Mouse (Mus musculus): Measurements from ENCODE around the gene Syn2.
A peak's percentile ranks its signal among the peaks of the same experiment; 100 is the strongest.

DNA sequence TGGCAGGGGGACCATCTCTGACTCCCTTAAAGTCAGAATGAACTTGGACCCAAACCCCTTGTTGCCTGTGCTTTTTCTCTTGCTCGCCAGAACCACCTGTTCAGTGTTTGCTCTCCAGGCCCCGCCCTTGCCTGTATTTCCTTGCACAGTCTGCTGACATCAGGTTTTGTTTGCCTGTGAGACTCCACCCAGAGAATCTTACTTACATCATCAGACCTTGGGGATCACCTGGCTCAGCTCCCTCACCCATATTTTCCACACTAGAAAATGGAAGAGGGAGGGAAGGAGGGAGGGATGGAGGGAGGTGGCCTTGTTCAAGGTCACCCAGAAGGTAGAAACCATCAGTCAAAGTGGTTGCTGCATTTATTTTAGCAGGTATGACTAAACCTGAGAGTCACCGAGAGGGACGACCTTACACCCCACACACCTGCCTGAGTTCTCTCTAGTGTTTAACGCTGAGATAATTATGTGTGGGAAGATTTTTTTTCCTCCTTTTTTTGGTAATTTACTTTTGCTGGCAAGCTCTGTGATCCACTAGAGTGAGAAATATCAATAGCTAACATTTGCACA, 7.4 kb upstream of the Syn2 start:
- TF ChIP-seq MAFK (IDR thresholded peaks at IDR 0.05; ENCODE audit: insufficient replicate concordance, low read length), result no peak
- TF ChIP-seq UBTF (IDR thresholded peaks at IDR 0.05; ENCODE audit: low read depth, low read length), result no peak
- no peak for TF ChIP-seq CHD2 (IDR thresholded peaks at IDR 0.05; ENCODE audit: low read length)
- TF ChIP-seq POLR2AphosphoS2 (IDR thresholded peaks at IDR 0.05; ENCODE audit: low read depth, low read length), result no peak
- no peak for TF ChIP-seq POLR2A (IDR thresholded peaks at IDR 0.05; ENCODE audit: low read depth, low read length)
- no peak for TF ChIP-seq CTCF (conservative IDR thresholded peaks at IDR 0.05 in 1 of 2, IDR thresholded peaks at IDR 0.05 in 1 of 2; ENCODE audit: low read depth in 2 of 2, low read length in 2 of 2)
- no peak for TF ChIP-seq CHD1 (IDR thresholded peaks at IDR 0.05; ENCODE audit: low read depth, low read length)
- TF ChIP-seq EP300 (IDR thresholded peaks at IDR 0.05; ENCODE audit: low read length), result peak; percentile 42; the same call in 1 of the 2 replicates
- no peak for TF ChIP-seq RAD21 (IDR thresholded peaks at IDR 0.05; ENCODE audit: low read depth, low read length)
- no peak for TF ChIP-seq ZMIZ1 (IDR thresholded peaks at IDR 0.05; ENCODE audit: low read depth, low read length)
- no peak for TF ChIP-seq ZKSCAN1 (IDR thresholded peaks at IDR 0.05; ENCODE audit: borderline replicate concordance, low read depth, low read length)
- TF ChIP-seq NELFE (IDR thresholded peaks at IDR 0.05; ENCODE audit: low read depth, low read length), result no peak
